Mouse (Mus musculus): Measurements from ENCODE around the gene Polr2j. TPM values are rescaled to one million over a fixed set of nuclear protein-coding genes. Genes with fewer than 3 reads are reported as not detected.
"Not testable (repeated sequence)": the region's sequence is repeated elsewhere in the genome, so short reads cannot be mapped to it uniquely, and the experiment has no call there.

The Polr2j gene
- polyA plus RNA-seq, 1 experiment from 2014 or later: 227 TPM

DNA sequence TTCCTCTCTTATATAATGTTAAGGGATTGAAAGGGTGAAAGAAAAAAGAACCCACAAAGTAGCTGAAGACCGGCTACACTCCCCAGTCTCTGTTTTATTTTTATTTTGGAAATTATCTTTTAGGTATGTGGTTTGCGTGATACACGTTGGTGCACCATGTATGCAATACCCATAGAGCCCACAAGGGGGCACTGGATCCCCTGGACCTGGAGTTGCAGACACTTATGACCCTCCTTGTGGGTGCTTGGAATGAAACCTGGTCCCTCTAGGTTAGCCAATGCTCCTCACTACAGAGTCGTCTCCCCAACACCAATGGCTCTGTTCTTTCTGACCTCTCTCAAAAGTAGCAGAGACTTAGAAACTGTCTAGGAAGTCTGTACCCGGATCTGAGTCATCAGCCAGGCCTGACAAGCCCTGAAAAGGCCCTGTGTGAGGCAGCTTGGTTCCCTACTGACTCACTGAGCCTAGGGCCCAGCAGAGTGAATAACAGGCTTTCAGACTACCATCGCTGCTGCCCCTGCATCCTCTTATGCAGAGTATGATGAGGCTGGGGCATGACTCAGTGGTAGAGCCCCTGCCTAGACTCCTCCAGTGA, 26.8 kb downstream of the Polr2j start:
- Histone ChIP-seq H3K36me3 (ENCODE audit: control insufficient read depth, insufficient read depth, low read length) (peaks cover 34% of the 10 kb centered on the region), H3K27me3 (replicated peaks; ENCODE audit: control insufficient read depth, insufficient read depth, low read length) (no peaks in the 10 kb centered on the region), H3K4me3 (ENCODE audit: low read depth, low read length) (no peak overlapping the region), H3K27ac (replicated peaks; ENCODE audit: low read depth, low read length) (no peak overlapping the region), H3K4me1 (ENCODE audit: control insufficient read depth, insufficient read depth, low read length) (no peaks in the 10 kb centered on the region; the same call in 1 of the 2 replicates), H3K4me2 (ENCODE audit: low read depth, low read length) (no peak overlapping the region), H3K9me3 (ENCODE audit: control insufficient read depth, low read length) (0 out of 2 replicates have a peak, but pooled peaks cover 3% of the 10 kb centered on the region), H3K9ac (ENCODE audit: low read depth, low read length) (no peak overlapping the region)
- ATAC-seq (ENCODE audit: low read depth): no peak
- 91% methylated on average over 6 of the region's 6 CpGs for WGBS
- DNase-seq (ENCODE audit: low spot score): no peak

DNA sequence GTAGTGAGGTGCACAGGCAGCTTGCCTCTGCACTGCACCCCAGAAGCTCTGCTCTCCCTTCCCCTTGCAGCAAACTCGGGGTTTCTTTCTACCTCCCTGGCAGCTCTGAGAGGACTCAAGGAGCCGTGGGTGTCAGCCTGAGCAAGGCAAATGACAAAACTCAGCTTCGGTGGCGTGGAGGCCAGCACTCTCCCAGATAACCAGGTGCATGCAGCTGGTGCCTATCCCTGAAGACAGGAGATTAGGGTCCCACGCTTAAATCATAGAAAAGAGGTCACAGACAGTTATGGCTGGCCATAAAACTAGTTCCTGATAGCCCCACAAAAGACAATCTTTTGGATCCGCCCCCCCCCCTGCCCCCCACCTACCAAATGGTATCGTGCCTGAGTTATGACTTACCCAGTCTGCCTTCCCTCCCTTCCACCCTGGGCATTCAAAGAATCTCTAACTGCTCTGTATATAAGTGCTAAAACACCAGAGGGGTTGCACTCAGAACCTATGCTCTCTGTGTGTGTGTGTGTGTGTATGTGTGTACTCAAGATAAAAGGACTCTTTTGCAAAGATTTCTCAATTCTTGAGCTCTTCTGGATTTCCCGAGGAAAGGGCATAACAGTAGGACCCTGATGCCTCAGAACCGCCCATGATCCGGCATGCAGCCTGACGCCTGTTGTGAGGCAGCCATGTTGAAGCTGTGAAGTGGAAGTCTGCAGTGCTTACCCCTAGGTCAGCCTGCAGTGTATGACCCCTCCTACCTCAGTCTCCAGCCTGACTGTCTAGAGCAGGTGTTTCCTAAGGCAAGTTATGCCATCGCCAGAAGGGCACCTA, 28.4 kb downstream of the Polr2j start:
- WGBS: 64% methylated on average over 12 of the region's 12 CpGs
- Histone ChIP-seq H3K9me3 (ENCODE audit: control insufficient read depth, low read length) (0 out of 2 replicates have a peak, but pooled peaks cover 3% of the 10 kb centered on the region), H3K9ac (ENCODE audit: low read depth, low read length) (no peak overlapping the region), H3K4me2 (ENCODE audit: low read depth, low read length) (no peak overlapping the region), H3K27ac (replicated peaks; ENCODE audit: low read depth, low read length) (no peak overlapping the region), H3K4me1 (ENCODE audit: control insufficient read depth, insufficient read depth, low read length) (no peaks in the 10 kb centered on the region; the same call in 1 of the 2 replicates), H3K4me3 (ENCODE audit: low read depth, low read length) (no peak overlapping the region), H3K27me3 (replicated peaks; ENCODE audit: control insufficient read depth, insufficient read depth, low read length) (no peaks in the 10 kb centered on the region), H3K36me3 (ENCODE audit: control insufficient read depth, insufficient read depth, low read length) (peaks cover 23% of the 10 kb centered on the region)
- ATAC-seq (ENCODE audit: low read depth) (no peak), DNase-seq (ENCODE audit: low spot score) (no peak)

DNA sequence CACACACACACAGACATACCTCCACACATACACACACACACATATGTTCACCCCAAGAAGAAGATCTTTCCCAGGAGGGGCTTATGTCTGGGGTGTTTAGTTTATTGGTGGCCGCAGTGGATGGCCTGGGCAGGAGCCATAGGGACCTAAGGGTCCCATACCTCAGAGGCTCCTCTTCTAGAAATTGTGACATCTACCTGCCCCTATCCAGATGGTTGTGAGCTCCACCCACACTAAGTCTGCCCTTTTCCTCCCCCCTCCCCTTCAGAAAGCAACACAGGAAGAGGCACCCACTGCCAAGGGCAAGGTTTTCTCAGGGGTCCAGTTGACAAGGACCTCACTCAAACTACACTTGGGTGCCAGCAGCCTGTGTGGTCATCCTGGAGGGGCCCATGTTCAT, 30.5 kb downstream of the Polr2j start:
- ATAC-seq (ENCODE audit: low read depth): no peak
- 0 out of 2 replicates have a peak, but pooled peaks cover 3% of the 10 kb centered on the region for H3K9me3 ChIP-seq (ENCODE audit: control insufficient read depth, low read length)
- H3K4me2 ChIP-seq (ENCODE audit: low read depth, low read length): no peak overlapping the region
- H3K27me3 ChIP-seq (replicated peaks; ENCODE audit: control insufficient read depth, insufficient read depth, low read length): no peaks in the 10 kb centered on the region
- H3K9ac ChIP-seq (ENCODE audit: low read depth, low read length): no peak overlapping the region
- H3K36me3 ChIP-seq (ENCODE audit: control insufficient read depth, insufficient read depth, low read length): peaks cover 4% of the 10 kb centered on the region; the same call in 1 of the 2 replicates
- no peak overlapping the region for H3K27ac ChIP-seq (replicated peaks; ENCODE audit: low read depth, low read length)
- DNase-seq (ENCODE audit: low spot score): no peak
- H3K4me3 ChIP-seq (ENCODE audit: low read depth, low read length): no peak overlapping the region
- WGBS: 80% methylated on average over 1 of the region's 1 CpGs
- no peaks in the 10 kb centered on the region; the same call in 1 of the 2 replicates for H3K4me1 ChIP-seq (ENCODE audit: control insufficient read depth, insufficient read depth, low read length)

DNA sequence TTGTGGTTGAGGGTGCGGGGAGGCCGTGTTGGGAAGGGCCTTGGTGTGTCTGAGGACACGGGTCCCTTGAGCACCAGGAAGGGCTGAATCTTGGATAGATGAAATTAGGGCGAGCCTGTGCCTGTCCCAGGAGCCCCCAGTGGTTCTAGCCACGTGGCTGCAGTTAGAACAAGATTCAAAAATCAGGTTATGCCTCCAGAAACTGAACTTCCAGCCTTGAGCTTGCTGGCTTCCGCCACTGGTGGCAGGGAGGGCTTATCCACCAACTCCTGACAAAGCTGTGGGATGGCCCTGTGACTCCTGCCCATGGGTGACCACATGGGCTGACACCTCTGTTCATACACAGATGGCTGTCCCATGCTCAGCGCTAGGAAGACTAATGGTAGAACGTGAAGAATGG, 31.3 kb downstream of the Polr2j start:
- no peaks in the 10 kb centered on the region for H3K27me3 ChIP-seq (replicated peaks; ENCODE audit: control insufficient read depth, insufficient read depth, low read length)
- H3K4me2 ChIP-seq (ENCODE audit: low read depth, low read length): no peak overlapping the region
- H3K9ac ChIP-seq (ENCODE audit: low read depth, low read length): no peak overlapping the region
- WGBS: 67% methylated on average over 8 of the region's 8 CpGs
- no peaks in the 10 kb centered on the region; the same call in 1 of the 2 replicates for H3K4me1 ChIP-seq (ENCODE audit: control insufficient read depth, insufficient read depth, low read length)
- H3K4me3 ChIP-seq (ENCODE audit: low read depth, low read length): no peak overlapping the region
- ATAC-seq (ENCODE audit: low read depth) (no peak), DNase-seq (ENCODE audit: low spot score) (no peak)
- 0 out of 2 replicates have a peak, but pooled peaks cover 3% of the 10 kb centered on the region for H3K9me3 ChIP-seq (ENCODE audit: control insufficient read depth, low read length)
- no peaks in the 10 kb centered on the region for H3K36me3 ChIP-seq (ENCODE audit: control insufficient read depth, insufficient read depth, low read length)
- no peak overlapping the region for H3K27ac ChIP-seq (replicated peaks; ENCODE audit: low read depth, low read length)

GRCm38 (mm10) chr5:136149134-136149576, 32.7 kb downstream of the Polr2j start:
- 65% methylated on average over 5 of the region's 5 CpGs for WGBS

DNA sequence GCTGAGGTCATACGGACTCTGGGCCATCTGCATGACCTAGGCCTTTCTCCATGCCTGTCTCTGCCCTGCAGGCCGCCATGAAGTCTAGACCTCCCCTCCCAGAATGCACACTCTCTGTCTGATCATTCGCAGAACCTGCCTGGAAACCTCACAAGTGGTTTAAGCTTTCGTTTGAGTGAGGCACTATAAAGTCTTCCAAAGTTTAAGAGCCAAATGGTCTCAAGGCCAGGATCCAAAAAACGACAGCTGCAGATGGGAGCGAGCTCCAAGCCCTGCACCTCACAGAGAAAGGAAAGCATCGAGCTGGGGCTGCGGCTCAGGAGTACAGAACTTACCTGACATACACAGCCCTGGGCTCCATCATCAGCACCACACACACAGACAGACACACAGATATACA, 35.9 kb downstream of the Polr2j start:
- ATAC-seq (ENCODE audit: low read depth): no peak
- H3K27me3 ChIP-seq (replicated peaks; ENCODE audit: control insufficient read depth, insufficient read depth, low read length): no peaks in the 10 kb centered on the region
- no peaks in the 10 kb centered on the region for H3K36me3 ChIP-seq (ENCODE audit: control insufficient read depth, insufficient read depth, low read length)
- no peak overlapping the region for H3K4me3 ChIP-seq (ENCODE audit: low read depth, low read length)
- H3K9ac ChIP-seq (ENCODE audit: low read depth, low read length): no peak overlapping the region
- H3K27ac ChIP-seq (replicated peaks; ENCODE audit: low read depth, low read length): no peak overlapping the region
- H3K4me1 ChIP-seq (ENCODE audit: control insufficient read depth, insufficient read depth, low read length): no peaks in the 10 kb centered on the region; the same call in 1 of the 2 replicates
- WGBS: 71% methylated on average over 8 of the region's 8 CpGs
- peak; percentile 32 for DNase-seq (ENCODE audit: low spot score)
- H3K9me3 ChIP-seq (ENCODE audit: control insufficient read depth, low read length): no peaks in the 10 kb centered on the region
- H3K4me2 ChIP-seq (ENCODE audit: low read depth, low read length): no peak overlapping the region

More at GRCm38 (mm10) chr5:136149134-136149576, 32.7 kb downstream of the Polr2j start:
- H3K4me2 ChIP-seq (ENCODE audit: low read depth, low read length); H3K4me3 ChIP-seq (ENCODE audit: low read depth, low read length); H3K9ac ChIP-seq (ENCODE audit: low read depth, low read length); H3K4me1 ChIP-seq (ENCODE audit: control insufficient read depth, insufficient read depth, low read length); H3K36me3 ChIP-seq (ENCODE audit: control insufficient read depth, insufficient read depth, low read length); H3K9me3 ChIP-seq (ENCODE audit: control insufficient read depth, low read length); H3K27me3 ChIP-seq (replicated peaks; ENCODE audit: control insufficient read depth, insufficient read depth, low read length); ATAC-seq (ENCODE audit: low read depth); H3K27ac ChIP-seq (replicated peaks; ENCODE audit: low read depth, low read length); DNase-seq (ENCODE audit: low spot score): not testable (repeated sequence)

- no peak overlapping the region for H3K9ac ChIP-seq (ENCODE audit: low read depth, low read length)
- H3K4me1 ChIP-seq (ENCODE audit: control insufficient read depth, insufficient read depth, low read length): no peaks in the 10 kb centered on the region
- H3K9me3 ChIP-seq (ENCODE audit: control insufficient read depth, low read length): no peaks in the 10 kb centered on the region
- H3K27me3 ChIP-seq (replicated peaks; ENCODE audit: control insufficient read depth, insufficient read depth, low read length): no peaks in the 10 kb centered on the region
- H3K4me3 ChIP-seq (ENCODE audit: low read depth, low read length): no peak overlapping the region
- no peak for ATAC-seq (ENCODE audit: low read depth)
- peaks cover 2% of the 10 kb centered on the region; the same call in 1 of the 2 replicates for H3K36me3 ChIP-seq (ENCODE audit: control insufficient read depth, insufficient read depth, low read length)
- H3K27ac ChIP-seq (replicated peaks; ENCODE audit: low read depth, low read length): no peak overlapping the region
- DNase-seq (ENCODE audit: low spot score): no peak
- 62% methylated on average over 5 of the region's 5 CpGs for WGBS
- H3K4me2 ChIP-seq (ENCODE audit: low read depth, low read length): no peak overlapping the region
Observed at GRCm38 (mm10) chr5:136155399-136155798, 39.0 kb downstream of the Polr2j start.

- H3K4me3 ChIP-seq (ENCODE audit: low read depth, low read length); ATAC-seq (ENCODE audit: low read depth); H3K4me2 ChIP-seq (ENCODE audit: low read depth, low read length); DNase-seq (ENCODE audit: low spot score); H3K4me1 ChIP-seq (ENCODE audit: control insufficient read depth, insufficient read depth, low read length); H3K27me3 ChIP-seq (replicated peaks; ENCODE audit: control insufficient read depth, insufficient read depth, low read length); H3K9ac ChIP-seq (ENCODE audit: low read depth, low read length); H3K36me3 ChIP-seq (ENCODE audit: control insufficient read depth, insufficient read depth, low read length); H3K9me3 ChIP-seq (ENCODE audit: control insufficient read depth, low read length); H3K27ac ChIP-seq (replicated peaks; ENCODE audit: low read depth, low read length): not testable (repeated sequence)
- 90% methylated on average over 11 of the region's 12 CpGs for WGBS
Observed at GRCm38 (mm10) chr5:136160084-136160483, 43.7 kb downstream of the Polr2j start.

Data from embryonic facial prominence, embryonic 14.5 days (tissue).